Mouse (Mus musculus) frontal cortex, postnatal 36 days (tissue): ENCODE measurements around the gene Vps54.

Source experiments
- DNase-seq, 2 experiments: peaks; one replicate each; pipeline ENCODE4 v3.0.0; 2022; ENCODE audit warnings: low spot score in 2 of 2

The Vps54 gene

GRCm38 (mm10) chr11:21337855-21338254, 98.8 kb downstream of the Vps54 start:
- DNase-seq = no peak

GRCm38 (mm10) chr11:21339088-21339487, 100.0 kb downstream of the Vps54 start:
- peak in 1 of 2 experiments; percentile 47 for DNase-seq

GRCm38 (mm10) chr11:21343490-21343889, 104.4 kb downstream of the Vps54 start:
- DNase-seq = no peak

DNA sequence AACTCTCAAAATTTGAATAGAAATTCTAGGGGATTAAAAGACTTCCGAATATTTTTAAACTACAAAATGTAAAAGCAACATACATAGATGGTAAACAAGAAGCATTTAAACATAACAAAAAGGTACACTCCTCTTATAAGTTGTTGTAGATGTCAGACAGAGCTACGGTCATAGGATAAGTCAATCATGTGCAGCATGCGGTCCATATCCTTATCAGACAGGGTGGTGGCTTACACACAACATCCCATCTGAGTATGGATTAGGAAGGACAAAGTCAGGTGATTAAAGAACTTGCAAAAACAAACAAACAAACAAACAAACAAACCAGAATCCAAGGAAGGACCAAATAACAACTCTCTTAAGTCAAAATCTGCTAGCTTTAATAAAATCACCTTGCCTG, 106.9 kb downstream of the Vps54 start:
- DNase-seq = no peak

- DNase-seq = no peak
These were observed 109.8 kb downstream of the Vps54 start for GRCm38 (mm10) chr11:21348890-21349289.

GRCm38 (mm10) chr11:21351296-21351695, 112.2 kb downstream of the Vps54 start:
- DNase-seq = no peak

DNA sequence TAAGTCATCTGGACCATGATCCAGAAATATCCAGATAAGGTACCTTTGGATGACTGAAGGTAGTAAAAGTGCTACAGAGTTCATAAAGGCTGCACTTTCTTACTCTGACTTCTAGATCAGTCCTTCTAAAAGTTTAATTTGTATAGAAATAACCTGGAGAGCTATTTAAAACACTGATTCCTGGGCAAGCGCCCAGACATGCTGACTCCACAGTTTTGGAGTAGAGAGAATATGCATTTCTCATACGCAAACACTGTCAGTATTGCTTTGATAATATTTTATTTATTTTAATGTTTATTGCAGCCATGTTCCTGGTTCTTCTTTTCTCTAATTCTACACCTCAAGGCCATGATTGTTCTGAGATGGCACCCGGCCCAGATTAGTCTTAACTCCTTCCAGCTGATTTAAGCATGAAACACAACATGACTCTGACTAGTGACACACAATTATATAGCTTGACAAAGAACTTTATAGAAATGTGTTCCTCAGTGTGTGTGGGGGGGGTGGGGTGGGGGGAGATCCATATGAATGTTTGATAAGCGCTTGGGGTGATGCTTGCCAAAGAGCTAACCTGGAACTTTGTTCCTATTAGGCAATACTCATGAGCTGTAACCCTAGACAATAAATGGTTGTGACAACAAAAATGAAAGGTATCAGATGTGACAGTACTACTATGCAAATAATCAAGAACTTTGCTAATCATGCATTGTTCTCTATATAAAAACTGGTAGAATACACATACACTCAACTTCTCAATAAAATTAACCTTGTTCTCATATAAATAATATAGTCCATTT, 124.3 kb downstream of the Vps54 start:
- DNase-seq = no peak

GRCm38 (mm10) chr11:21368466-21368865, 129.4 kb downstream of the Vps54 start:
- DNase-seq = no peak

- DNase-seq = no peak
These were observed 130.4 kb downstream of the Vps54 start for GRCm38 (mm10) chr11:21369248-21370016.

GRCm38 (mm10) chr11:21370399-21371121, 131.5 kb downstream of the Vps54 start:
- peak; percentile 45 to 61 for DNase-seq
